Mouse (Mus musculus): Measurements from ENCODE around the gene Rpl6. TPM values are rescaled to one million over a fixed set of nuclear protein-coding genes. Genes with fewer than 3 reads are reported as not detected.

Rpl6 gene
- polyA plus RNA-seq, 1 experiment from 2014 or later = 659 TPM

- WGBS = 85% methylated on average over 3 of the region's 3 CpGs
- peaks cover 7% of the 10 kb centered on the region; the same call in 1 of the 2 replicates for H3K36me3 ChIP-seq
- no peaks in the 10 kb centered on the region for H3K27me3 ChIP-seq (replicated peaks)
- H3K27ac ChIP-seq = no peak overlapping the region
- H3K9me3 ChIP-seq = no peaks in the 10 kb centered on the region
- no peak overlapping the region for H3K4me3 ChIP-seq (replicated peaks)
- no peak for ATAC-seq
- 0 out of 2 replicates have a peak, but pooled peaks cover 2% of the 10 kb centered on the region for H3K4me1 ChIP-seq (replicated peaks)
- no peak overlapping the region for H3K4me2 ChIP-seq (replicated peaks)
- H3K9ac ChIP-seq = no peak overlapping the region
Measured at GRCm38 (mm10) chr5:121249693-121250092, 45.4 kb downstream of the Rpl6 start.

GRCm38 (mm10) chr5:121251813-121252212 is 47.5 kb downstream of the Rpl6 start:
- no peaks in the 10 kb centered on the region for H3K27me3 ChIP-seq (replicated peaks)
- no peak overlapping the region for H3K27ac ChIP-seq
- H3K9ac ChIP-seq = no peak overlapping the region
- H3K4me1 ChIP-seq (replicated peaks) = 0 out of 2 replicates have a peak, but pooled peaks cover 2% of the 10 kb centered on the region
- peaks cover 7% of the 10 kb centered on the region; the same call in 1 of the 2 replicates for H3K36me3 ChIP-seq
- H3K4me3 ChIP-seq (replicated peaks) = no peak overlapping the region
- WGBS = 60% methylated on average over 8 of the region's 8 CpGs
- no peaks in the 10 kb centered on the region for H3K9me3 ChIP-seq
- no peak overlapping the region for H3K4me2 ChIP-seq (replicated peaks)
- no peak for ATAC-seq

GRCm38 (mm10) chr5:121253816-121254497 is 49.7 kb downstream of the Rpl6 start:
- H3K9me3 ChIP-seq = no peaks in the 10 kb centered on the region
- H3K4me3 ChIP-seq (replicated peaks) = no peak overlapping the region
- H3K27me3 ChIP-seq (replicated peaks) = no peaks in the 10 kb centered on the region
- no peak overlapping the region for H3K27ac ChIP-seq
- no peak overlapping the region for H3K4me2 ChIP-seq (replicated peaks)
- WGBS = 90% methylated on average over 18 of the region's 18 CpGs
- H3K9ac ChIP-seq = no peak overlapping the region
- H3K36me3 ChIP-seq = peaks cover 7% of the 10 kb centered on the region; the same call in 1 of the 2 replicates
- ATAC-seq = no peak
- 0 out of 2 replicates have a peak, but pooled peaks cover 2% of the 10 kb centered on the region for H3K4me1 ChIP-seq (replicated peaks)

- Histone ChIP-seq H3K9me3 (no peaks in the 10 kb centered on the region), H3K36me3 (peaks cover 9% of the 10 kb centered on the region; the same call in 1 of the 2 replicates), H3K4me1 (replicated peaks) (0 out of 2 replicates have a peak, but pooled peaks cover 2% of the 10 kb centered on the region), H3K4me2 (replicated peaks) (no peak overlapping the region), H3K9ac (no peak overlapping the region), H3K27me3 (replicated peaks) (no peaks in the 10 kb centered on the region), H3K27ac (no peak overlapping the region), H3K4me3 (replicated peaks) (no peak overlapping the region)
- ATAC-seq = no peak
- WGBS = 89% methylated on average over 7 of the region's 7 CpGs
Measured at GRCm38 (mm10) chr5:121254977-121255376, 50.7 kb downstream of the Rpl6 start.

Other genes with a start within 250 kb of the Rpl6 start
- 0.20 and 0.30 TPM in 2 replicates for gene Rph3a, start 194.4 kb upstream of the Rpl6 start, polyA plus RNA-seq (2015; fragmentation: Nextera tagmentation; extraction: Ambion mirVana)
- 19.8 and 20.1 TPM in 2 replicates for gene Ptpn11, start 13.1 kb upstream of the Rpl6 start, polyA plus RNA-seq (2015; fragmentation: Nextera tagmentation; extraction: Ambion mirVana)
- gene Hectd4, start 15.7 kb downstream of the Rpl6 start, polyA plus RNA-seq (2015; fragmentation: Nextera tagmentation; extraction: Ambion mirVana) = 3.9 and 4.2 TPM in 2 replicates
- gene Trafd1, start 181.2 kb downstream of the Rpl6 start, polyA plus RNA-seq (2015; fragmentation: Nextera tagmentation; extraction: Ambion mirVana) = 55.1 and 58.1 TPM in 2 replicates
- 46.3 and 48.0 TPM in 2 replicates for gene Naa25, start 193.5 kb downstream of the Rpl6 start, polyA plus RNA-seq (2015; fragmentation: Nextera tagmentation; extraction: Ambion mirVana)
- 2.5 and 3.8 TPM in 2 replicates for gene Tmem116, start 247.4 kb downstream of the Rpl6 start, polyA plus RNA-seq (2015; fragmentation: Nextera tagmentation; extraction: Ambion mirVana)
- 173 and 204 TPM in 2 replicates for gene Erp29, start 248.0 kb downstream of the Rpl6 start, polyA plus RNA-seq (2015; fragmentation: Nextera tagmentation; extraction: Ambion mirVana)

All from intestine, embryonic 15.5 days (tissue).